In the genomic region with DNA sequence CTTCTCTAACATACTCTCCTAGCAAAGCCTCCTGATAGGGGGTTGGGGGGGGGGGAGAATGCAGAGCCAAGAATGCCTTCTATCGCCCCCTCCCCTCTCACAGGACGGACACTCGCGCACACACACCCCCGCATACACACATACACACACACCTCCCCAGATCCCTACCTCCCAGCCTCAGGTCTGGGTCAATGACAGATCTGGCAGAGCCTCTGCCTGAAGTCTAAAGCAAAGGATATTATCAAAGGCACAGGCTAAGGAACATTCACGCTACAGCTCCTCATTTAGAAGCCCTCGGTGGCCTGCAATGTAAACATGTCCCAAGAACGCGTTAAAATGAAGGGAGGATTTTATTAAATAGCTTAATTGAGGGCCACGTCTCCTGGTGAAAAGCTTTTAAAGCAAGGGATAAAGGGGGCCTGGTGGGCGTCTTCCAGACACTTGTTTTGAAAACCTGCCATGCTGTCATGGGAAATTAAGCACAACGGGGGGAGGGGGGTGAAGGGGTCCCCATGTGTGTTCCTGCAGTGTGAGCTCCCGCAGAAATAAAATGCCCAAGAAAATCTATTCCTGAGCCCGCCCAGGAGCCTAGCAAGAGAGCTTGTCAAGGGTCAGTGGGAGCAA, we compare ENCODE assay signal across 14 mouse cellular contexts. TPM values are rescaled to one million over a fixed set of nuclear protein-coding genes. Genes with fewer than 3 reads are reported as not detected.
A peak's percentile ranks its signal among the peaks of the same experiment; 100 is the strongest.
DNase-seq lines count a peak whose midpoint lies in the region; ATAC-seq and TF ChIP-seq lines count a peak whose summit lies in the region.
"Had no signal": no experiment of that assay in that cellular context is flagged by ENCODE, and none has a peak within 500 bp of the region (broad histone marks: within the 10 kb centered on the region; RNA-seq: fewer than 3 reads in every experiment).

No protein-coding gene starts in this region.

- no peak for DNase-seq in heart, postnatal 36 days
- DNase-seq in lung, postnatal 0 days (ENCODE audit: low spot score), result no peak
- DNase-seq in lung, postnatal 25 days (ENCODE audit: low spot score), result no peak
- no peak for DNase-seq in thymus, postnatal 10 days (ENCODE audit: low spot score in 2 of 2)
- no peak for DNase-seq in adipocyte (ENCODE audit: low spot score)
- DNase-seq: cerebellum, adult 2 months; kidney, postnatal 10 days had no signal

- intact Hi-C loops in heart, postnatal 36 days (cut with DNase I), result no loop called here

- peak overlapping the region; percentile 60 for H3K9ac ChIP-seq in heart, embryonic 14.5 days (ENCODE audit: low read length)
- no peak overlapping the region for H3K9ac ChIP-seq in lung, postnatal 0 days (replicated peaks; ENCODE audit: low read depth)
- no peak overlapping the region; the same call in 1 of the 2 replicates for H3K9ac ChIP-seq in hindbrain, embryonic 13.5 days
- peak overlapping the region; percentile 53 for H3K9ac ChIP-seq in neural tube, embryonic 13.5 days
- H3K9ac ChIP-seq: liver, embryonic 14.5 days had no signal

- no peak for ATAC-seq in heart, embryonic 14.5 days (ENCODE audit: insufficient number of reproducible peaks, insufficient read depth, low FRiP score, low read depth)
- no peak for ATAC-seq in lung, postnatal 0 days
- no peak for ATAC-seq in hindbrain, embryonic 13.5 days (ENCODE audit: low FRiP score)
- 0 out of 2 replicates have a peak, but pooled peaks have one; percentile 15 for ATAC-seq in neural tube, embryonic 13.5 days (ENCODE audit: low read depth)

- no peaks in the 10 kb centered on the region for H3K27me3 ChIP-seq in heart, embryonic 14.5 days (ENCODE audit: control insufficient read depth, insufficient read depth, low read length)
- H3K27me3 ChIP-seq in lung, postnatal 0 days (replicated peaks; ENCODE audit: insufficient read depth, low read length), result no peaks in the 10 kb centered on the region
- peaks cover 55% of the 10 kb centered on the region for H3K27me3 ChIP-seq in hindbrain, embryonic 13.5 days
- H3K27me3 ChIP-seq in neural tube, embryonic 13.5 days, result peaks cover 22% of the 10 kb centered on the region

- no peak for TF ChIP-seq EP300 in lung, postnatal 0 days (IDR thresholded peaks at IDR 0.05)

- peaks cover 30 to 55% of the 10 kb centered on the region in 2 experiments for H3K4me1 ChIP-seq in heart, embryonic 14.5 days (ENCODE audit: control insufficient read depth in 2 of 2, insufficient read depth in 2 of 2, low read length in 2 of 2)
- peaks cover 12% of the 10 kb centered on the region for H3K4me1 ChIP-seq in lung, postnatal 0 days (ENCODE audit: insufficient read depth, low read depth, low read length)
- peaks cover 27% of the 10 kb centered on the region for H3K4me1 ChIP-seq in hindbrain, embryonic 13.5 days (replicated peaks)
- H3K4me1 ChIP-seq in neural tube, embryonic 13.5 days (replicated peaks), result peaks cover 34% of the 10 kb centered on the region

- WGBS in heart, embryonic 14.5 days, result 17% methylated on average over 14 of the region's 14 CpGs
- WGBS in lung, postnatal 0 days, result 37% methylated on average over 14 of the region's 14 CpGs
- 14% methylated on average over 14 of the region's 14 CpGs for WGBS in hindbrain, embryonic 13.5 days
- 15% methylated on average over 14 of the region's 14 CpGs for WGBS in neural tube, embryonic 13.5 days

- H3K27ac ChIP-seq in heart, embryonic 14.5 days (replicated peaks in 1 of 2; ENCODE audit: control insufficient read depth in 1 of 2, insufficient read depth in 1 of 2, low read depth in 2 of 2, low read length in 2 of 2), result peak overlapping the region; percentile 10 to 60; a peak in 2 of 4 replicates
- H3K27ac ChIP-seq in lung, postnatal 0 days (ENCODE audit: low read length), result peak overlapping the region; percentile 83
- no peak overlapping the region for H3K27ac ChIP-seq in hindbrain, embryonic 13.5 days
- H3K27ac ChIP-seq in neural tube, embryonic 13.5 days (replicated peaks), result no peak overlapping the region
- H3K27ac ChIP-seq: left cerebral cortex, adult 2 months; liver, embryonic 14.5 days had no signal

- H3K4me2 ChIP-seq in heart, embryonic 14.5 days (ENCODE audit: low read length), result peak overlapping the region; percentile 53
- 0 out of 2 replicates have a peak overlapping the region, but pooled peaks have one; percentile 17 for H3K4me2 ChIP-seq in lung, postnatal 0 days (replicated peaks; ENCODE audit: low read depth, low read length)
- H3K4me2 ChIP-seq in hindbrain, embryonic 13.5 days, result peak overlapping the region; percentile 6; the same call in 1 of the 2 replicates
- peak overlapping the region; percentile 28 for H3K4me2 ChIP-seq in neural tube, embryonic 13.5 days

- H3K9me3 ChIP-seq in heart, embryonic 14.5 days (ENCODE audit: control insufficient read depth, low read length), result 0 out of 2 replicates have a peak, but pooled peaks cover 5% of the 10 kb centered on the region
- H3K9me3 ChIP-seq in lung, postnatal 0 days (ENCODE audit: low read length), result 0 out of 2 replicates have a peak, but pooled peaks cover 4% of the 10 kb centered on the region
- H3K9me3 ChIP-seq in hindbrain, embryonic 13.5 days, result no peaks in the 10 kb centered on the region
- H3K9me3 ChIP-seq in neural tube, embryonic 13.5 days, result no peaks in the 10 kb centered on the region

- no peaks in the 10 kb centered on the region for H3K36me3 ChIP-seq in heart, embryonic 14.5 days (ENCODE audit: control insufficient read depth, insufficient read depth, low read length)
- H3K36me3 ChIP-seq in lung, postnatal 0 days (ENCODE audit: insufficient read depth, low read length), result no peaks in the 10 kb centered on the region
- no peaks in the 10 kb centered on the region for H3K36me3 ChIP-seq in hindbrain, embryonic 13.5 days
- no peaks in the 10 kb centered on the region for H3K36me3 ChIP-seq in neural tube, embryonic 13.5 days

- H3K4me3 ChIP-seq in heart, embryonic 14.5 days (ENCODE audit: control insufficient read depth in 1 of 2, insufficient read depth in 1 of 2, low read depth in 1 of 2, low read length in 2 of 2), result no peak overlapping the region
- H3K4me3 ChIP-seq in lung, postnatal 0 days (ENCODE audit: low read depth, low read length), result no peak overlapping the region
- no peak overlapping the region for H3K4me3 ChIP-seq in hindbrain, embryonic 13.5 days
- no peak overlapping the region for H3K4me3 ChIP-seq in neural tube, embryonic 13.5 days
- H3K4me3 ChIP-seq: erythroblast, embryonic 14.5 days; left cerebral cortex, adult 2 months; myocyte had no signal

- no peak for TF ChIP-seq CTCF in lung, postnatal 0 days (IDR thresholded peaks at IDR 0.05)

RNA-seq across cellular contexts. Expression of a gene that starts 10.8 kb away (rescaled TPM):
- polyA plus RNA-seq in heart, embryonic 14.5 days (2014; fragmentation: Nextera tagmentation; extraction: Ambion mirVana), result 35.8 and 37.6 TPM in 2 replicates
- 10 to 100 TPM; 31.9 to 38.4 TPM for total RNA-seq in heart, postnatal 36 days (2021)
- 26.1 and 28.5 TPM in 2 replicates for polyA plus RNA-seq in lung, postnatal 0 days (2015; fragmentation: Nextera tagmentation; extraction: Ambion mirVana)
- 7.7 and 8.9 TPM in 2 replicates for polyA plus RNA-seq in hindbrain, embryonic 13.5 days (2015; fragmentation: Nextera tagmentation; extraction: Ambion mirVana)
- 8.1 and 8.7 TPM in 2 replicates for polyA plus RNA-seq in neural tube, embryonic 13.5 days (2015; fragmentation: Nextera tagmentation; extraction: Ambion mirVana)
- polyA plus RNA-seq: erythroblast, embryonic 14.5 days had no signal

Comparison
In these comparisons a context has a peak if more than half of its experiments do, and no peak if none do; other contexts are left out.
1. H3K27ac ChIP-seq: peak in heart, embryonic 14.5 days (2 of 2) and lung, postnatal 0 days (single experiment); none in hindbrain, embryonic 13.5 days (single experiment) and neural tube, embryonic 13.5 days (single experiment).
2. H3K9ac ChIP-seq: peak in heart, embryonic 14.5 days (single experiment) and neural tube, embryonic 13.5 days (single experiment); none in lung, postnatal 0 days (single experiment) and hindbrain, embryonic 13.5 days (single experiment).
3. Peak in every context shown above with its lines, with median percentiles within 50 percentile points of each other: H3K4me2 ChIP-seq.